Mouse (Mus musculus) Patski (cell line): ENCODE data around the gene Manbal. TPM values are rescaled to one million over a fixed set of nuclear protein-coding genes. Genes with fewer than 3 reads are reported as not detected.

Source experiments
- ATAC-seq: fragments of 100-300 bp; one replicate; pipeline ENCODE4 v1.8.0; 2021
- CTCF ChIA-PET: fragments of 350-600 bp; sonication (Branson Sonifier 250); formaldehyde crosslinking; loops from one replicate; lab custom pipeline; 2022; ENCODE audit warnings: inconsistent platforms; lab: Charles Lee
- POLR2A ChIA-PET: fragments of 350-600 bp; sonication (Branson Sonifier 250); formaldehyde crosslinking; loops from one replicate; lab custom pipeline; 2022; ENCODE audit warnings: antibody characterized with exemption, inconsistent platforms; lab: Charles Lee
- DNase-seq: peaks from one replicate; pipeline ENCODE4 v3.0.0-alpha.2; 2011; ENCODE audit warnings: low read depth, low spot score
- H3K27me3 ChIP-seq: fragments of 371-371 bp; one replicate; pipeline ENCODE4 v1.5.1; 2021
- CTCF ChIP-seq: fragments of 100-300 bp; IDR thresholded peaks from one replicate; pipeline ENCODE4 v1.5.1; 2021
- in situ Hi-C: fragments of 300-500 bp; cut with MboI; formaldehyde crosslinking; loops from 3 replicates; pipeline ENCODE4 v1.11.1; 2018; ENCODE audit warnings: low pct_unique_long_range_greater_than_20kb, mixed read lengths
- polyA plus RNA-seq: library from polyadenylated mRNA; unstranded; gene quantifications from one replicate; pipeline ENCODE4 v1.2.3, GENCODE M21; 2021

Manbal gene
- polyA plus RNA-seq, 1 experiment from 2014 or later, result 63.9 TPM

GRCm38 (mm10) chr2:157340221-157340741, 27.1 kb upstream of the Manbal start:
- POLR2A ChIA-PET, result no interaction called here
- in situ Hi-C loops, result loop anchor here (5.0 kb wide), 2 partner anchors 122 to 232 kb away; partner anchors contain the start of gene Blcap
- no peak for ATAC-seq
- H3K27me3 ChIP-seq, result no peaks in the 10 kb centered on the region
- DNase-seq, result no peak
- CTCF ChIA-PET, result interaction anchor here (1.1 to 3.0 kb wide), 6 partner anchors 44 to 230 kb away, joined by 4 to 24 read pairs (median 4); partner anchors contain the start of gene Blcap
- TF ChIP-seq CTCF, result no peak

GRCm38 (mm10) chr2:157341554-157342270, 25.7 kb upstream of the Manbal start:
- DNase-seq (no peak), ATAC-seq (no peak)
- CTCF ChIA-PET, result interaction anchor here (0.6 to 3.0 kb wide), 20 partner anchors 9 to 240 kb away, joined by 3 to 24 read pairs (median 4); partner anchors contain the start of genes Blcap and Mroh8
- POLR2A ChIA-PET, result interaction anchor here (1.3 kb wide), 1 partner anchor 116 kb away, joined by 3 read pairs; no protein-coding TSS in a partner anchor
- in situ Hi-C loops, result loop anchor here (5.0 kb wide), 2 partner anchors 121 to 231 kb away; partner anchors contain the start of gene Blcap
- H3K27me3 ChIP-seq, result no peaks in the 10 kb centered on the region
- TF ChIP-seq CTCF, result peak; percentile 95

GRCm38 (mm10) chr2:157342328-157342926, 25.0 kb upstream of the Manbal start:
- CTCF ChIA-PET, result interaction anchor here (1.1 to 3.0 kb wide), 9 partner anchors 9 to 230 kb away, joined by 3 to 24 read pairs (median 4); partner anchors contain the start of gene Mroh8
- H3K27me3 ChIP-seq, result no peaks in the 10 kb centered on the region
- ATAC-seq, result no peak
- in situ Hi-C loops, result loop anchor here (5.0 kb wide), 2 partner anchors 120 to 230 kb away; partner anchors contain the start of gene Blcap
- no peak for DNase-seq
- no peak for TF ChIP-seq CTCF
- POLR2A ChIA-PET, result interaction anchor here (1.3 kb wide), 1 partner anchor 115 kb away, joined by 3 read pairs; no protein-coding TSS in a partner anchor

GRCm38 (mm10) chr2:157343337-157343736, 24.1 kb upstream of the Manbal start:
- no peaks in the 10 kb centered on the region for H3K27me3 ChIP-seq
- in situ Hi-C loops, result loop anchor here (5.0 kb wide), 2 partner anchors 119 to 229 kb away; partner anchors contain the start of gene Blcap
- ChIA-PET CTCF (interaction anchor here (1.4 to 3.0 kb wide), 4 partner anchors 12 to 229 kb away, joined by 3 to 24 read pairs (median 11); no protein-coding TSS in a partner anchor), POLR2A (no interaction called here)
- ATAC-seq (no peak), DNase-seq (no peak)
- no peak for TF ChIP-seq CTCF

- ChIA-PET CTCF (no interaction called here), POLR2A (interaction anchor here (0.5 kb wide), 1 partner anchor 123 kb away, joined by 3 read pairs; no protein-coding TSS in a partner anchor)
- H3K27me3 ChIP-seq, result no peaks in the 10 kb centered on the region
- in situ Hi-C loops, result no loop called here
- no peak for ATAC-seq
- no peak for TF ChIP-seq CTCF
- DNase-seq, result no peak
These were observed 19.8 kb upstream of the Manbal start, which contains the start of gene Ghrh for GRCm38 (mm10) chr2:157347361-157348159. Gene Ghrh (minus strand): TSS chr2:157347506.

GRCm38 (mm10) chr2:157349121-157349778, 18.1 kb upstream of the Manbal start:
- in situ Hi-C loops, result no loop called here

GRCm38 (mm10) chr2:157353183-157353582, 14.2 kb upstream of the Manbal start:
- POLR2A ChIA-PET, result interaction anchor here (1.4 kb wide), 1 partner anchor 14 kb away, joined by 3 read pairs; no protein-coding TSS in a partner anchor

More at GRCm38 (mm10) chr2:157349121-157349778, 18.1 kb upstream of the Manbal start:
- no peak for TF ChIP-seq CTCF
- ChIA-PET CTCF (no interaction called here), POLR2A (no interaction called here)
- no peak for DNase-seq
- no peaks in the 10 kb centered on the region for H3K27me3 ChIP-seq
- no peak for ATAC-seq

GRCm38 (mm10) chr2:157354106-157354505, 13.3 kb upstream of the Manbal start:
- CTCF ChIA-PET, result interaction anchor here (0.6 kb wide), 1 partner anchor 19 kb away, joined by 3 read pairs; no protein-coding TSS in a partner anchor
- in situ Hi-C loops, result no loop called here
- no peak for DNase-seq

More at GRCm38 (mm10) chr2:157353183-157353582, 14.2 kb upstream of the Manbal start:
- in situ Hi-C loops, result no loop called here
- CTCF ChIA-PET, result no interaction called here
- no peak for TF ChIP-seq CTCF
- ATAC-seq (no peak), DNase-seq (no peak)
- H3K27me3 ChIP-seq, result no peaks in the 10 kb centered on the region

GRCm38 (mm10) chr2:157360028-157360427, 7.4 kb upstream of the Manbal start:
- ChIA-PET POLR2A (no interaction called here), CTCF (interaction anchor here (0.7 kb wide), 1 partner anchor 9 kb away, joined by 3 read pairs; no protein-coding TSS in a partner anchor)
- H3K27me3 ChIP-seq, result no peaks in the 10 kb centered on the region
- in situ Hi-C loops, result no loop called here
- DNase-seq (no peak), ATAC-seq (no peak)
- no peak for TF ChIP-seq CTCF

More at GRCm38 (mm10) chr2:157354106-157354505, 13.3 kb upstream of the Manbal start:
- ATAC-seq, result no peak
- H3K27me3 ChIP-seq, result no peaks in the 10 kb centered on the region
- POLR2A ChIA-PET, result interaction anchor here (1.4 kb wide), 1 partner anchor 13 kb away, joined by 3 read pairs; no protein-coding TSS in a partner anchor
- TF ChIP-seq CTCF, result no peak
